Mouse (Mus musculus) spleen, embryonic (tissue): ENCODE measurements around the gene Phldb2.

Experiments used
- CTCF ChIA-PET: fragments of 350-600 bp; sonication (Branson Sonifier 250); formaldehyde crosslinking; loops from one replicate; lab custom pipeline; 2022; lab: Charles Lee

Phldb2 gene

GRCm38 (mm10) chr16:45842440-45842839, 111.0 kb downstream of the Phldb2 start:
- CTCF ChIA-PET, result no interaction called here

GRCm38 (mm10) chr16:45841806-45842205, 111.6 kb downstream of the Phldb2 start:
- CTCF ChIA-PET, result interaction anchor here (0.5 kb wide), 1 partner anchor 1332 kb away, joined by 3 read pairs; no protein-coding TSS in a partner anchor

- CTCF ChIA-PET, result no interaction called here
Observed at GRCm38 (mm10) chr16:45841016-45841415, 112.4 kb downstream of the Phldb2 start.

- CTCF ChIA-PET, result interaction anchor here (0.6 kb wide), 1 partner anchor 56 kb away, joined by 3 read pairs; no protein-coding TSS in a partner anchor
Observed at GRCm38 (mm10) chr16:45837541-45838342, 115.7 kb downstream of the Phldb2 start.

- CTCF ChIA-PET, result no interaction called here
Observed at GRCm38 (mm10) chr16:45832747-45833108, 120.7 kb downstream of the Phldb2 start.

- CTCF ChIA-PET, result no interaction called here
Observed at GRCm38 (mm10) chr16:45832061-45832746, 121.2 kb downstream of the Phldb2 start.

- CTCF ChIA-PET, result no interaction called here
Observed at GRCm38 (mm10) chr16:45831094-45831872, 122.1 kb downstream of the Phldb2 start.

GRCm38 (mm10) chr16:45830096-45830866, 123.1 kb downstream of the Phldb2 start:
- CTCF ChIA-PET, result no interaction called here

- CTCF ChIA-PET, result no interaction called here
Observed at GRCm38 (mm10) chr16:45825309-45825708, 128.1 kb downstream of the Phldb2 start.

GRCm38 (mm10) chr16:45824025-45824424, 129.4 kb downstream of the Phldb2 start:
- CTCF ChIA-PET, result no interaction called here

- CTCF ChIA-PET, result no interaction called here
Observed at GRCm38 (mm10) chr16:45819911-45820310, 133.5 kb downstream of the Phldb2 start.

- CTCF ChIA-PET, result no interaction called here
Observed at GRCm38 (mm10) chr16:45817795-45818194, 135.6 kb downstream of the Phldb2 start.

GRCm38 (mm10) chr16:45816670-45817069, 136.7 kb downstream of the Phldb2 start:
- CTCF ChIA-PET, result no interaction called here

- CTCF ChIA-PET, result no interaction called here
Observed at GRCm38 (mm10) chr16:45814611-45815010, 138.8 kb downstream of the Phldb2 start.

- CTCF ChIA-PET, result no interaction called here
Observed at GRCm38 (mm10) chr16:45811788-45812187, 141.6 kb downstream of the Phldb2 start.

GRCm38 (mm10) chr16:45810829-45811326, 142.5 kb downstream of the Phldb2 start:
- CTCF ChIA-PET, result no interaction called here

GRCm38 (mm10) chr16:45810155-45810554, 143.2 kb downstream of the Phldb2 start:
- CTCF ChIA-PET, result no interaction called here

- CTCF ChIA-PET, result no interaction called here
Observed at GRCm38 (mm10) chr16:45804708-45805107, 148.7 kb downstream of the Phldb2 start.

- CTCF ChIA-PET, result no interaction called here
Observed at GRCm38 (mm10) chr16:45800406-45800805, 153.0 kb downstream of the Phldb2 start.

- CTCF ChIA-PET, result no interaction called here
Observed at GRCm38 (mm10) chr16:45799150-45799549, 154.2 kb downstream of the Phldb2 start.

GRCm38 (mm10) chr16:45798591-45798990, 154.8 kb downstream of the Phldb2 start:
- CTCF ChIA-PET, result no interaction called here
